Mouse (Mus musculus) adrenal gland, postnatal 4 days (tissue): ENCODE data around the gene Gm20388. TPM values are rescaled to one million over a fixed set of nuclear protein-coding genes. Genes with fewer than 3 reads are reported as not detected.
A peak's percentile ranks its signal among the peaks of the same experiment; 100 is the strongest.

ENCODE experiments used
- DNase-seq, 2 experiments: peaks; one replicate each; pipeline ENCODE4 v3.0.0; 2021 to 2022; ENCODE audit warnings: low spot score in 2 of 2, mixed read lengths in 2 of 2
- total RNA-seq, 2 experiments: library from RNA; stranded (reverse); gene quantifications; 2 replicates each; pipeline ENCODE4 v1.2.3; 2021

Gm20388 gene
- total RNA-seq, 2 experiments from 2014 or later: 8.8 TPM; not detected in 1

GRCm38 (mm10) chr8:120305800-120306385, 395.3 kb downstream of the Gm20388 start:
- no peak for DNase-seq

DNA sequence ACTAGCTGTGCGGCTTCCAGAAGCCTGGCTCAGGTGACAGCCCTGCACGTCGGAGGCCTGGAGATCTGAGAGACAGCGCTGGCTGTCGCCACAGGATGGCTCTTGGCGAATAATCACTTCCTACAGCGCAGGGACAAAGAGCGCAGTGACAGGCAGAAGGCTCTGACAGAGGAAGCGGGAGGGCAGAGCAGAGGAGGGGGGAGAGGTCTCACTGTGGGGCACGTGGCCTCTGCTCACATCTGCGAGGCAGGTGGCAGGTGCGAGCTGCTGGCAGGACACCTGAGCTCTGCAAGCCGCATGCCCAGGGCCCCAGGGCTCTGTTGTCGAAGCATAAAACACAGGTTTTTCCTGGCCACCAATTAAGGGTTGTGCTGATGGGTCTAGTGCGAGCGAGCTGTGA, 396.5 kb downstream of the Gm20388 start:
- no peak for DNase-seq

GRCm38 (mm10) chr8:120307528-120307927, 396.9 kb downstream of the Gm20388 start:
- DNase-seq: no peak

- DNase-seq: no peak
These were observed 397.5 kb downstream of the Gm20388 start for GRCm38 (mm10) chr8:120308131-120308530.

DNA sequence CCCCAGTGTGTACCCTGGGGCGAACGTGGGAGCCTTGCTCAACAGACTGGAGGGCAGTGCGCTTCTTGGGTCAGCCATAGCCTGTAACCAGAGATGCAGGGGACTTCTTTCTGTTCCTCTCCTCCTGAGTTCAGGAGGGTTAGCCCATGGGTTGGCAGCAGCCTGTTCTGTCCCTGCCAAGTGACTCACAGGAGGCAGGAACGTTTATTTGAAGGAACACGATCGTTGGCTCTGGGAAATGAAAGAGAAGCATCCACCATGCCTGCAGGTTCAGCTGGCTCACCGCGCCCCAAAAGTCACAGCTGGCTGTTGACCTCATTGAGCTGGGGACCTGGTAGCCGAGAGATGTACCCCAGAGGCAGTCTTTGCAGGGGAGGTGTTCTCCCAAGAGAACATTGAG, 397.9 kb downstream of the Gm20388 start:
- no peak for DNase-seq

DNA sequence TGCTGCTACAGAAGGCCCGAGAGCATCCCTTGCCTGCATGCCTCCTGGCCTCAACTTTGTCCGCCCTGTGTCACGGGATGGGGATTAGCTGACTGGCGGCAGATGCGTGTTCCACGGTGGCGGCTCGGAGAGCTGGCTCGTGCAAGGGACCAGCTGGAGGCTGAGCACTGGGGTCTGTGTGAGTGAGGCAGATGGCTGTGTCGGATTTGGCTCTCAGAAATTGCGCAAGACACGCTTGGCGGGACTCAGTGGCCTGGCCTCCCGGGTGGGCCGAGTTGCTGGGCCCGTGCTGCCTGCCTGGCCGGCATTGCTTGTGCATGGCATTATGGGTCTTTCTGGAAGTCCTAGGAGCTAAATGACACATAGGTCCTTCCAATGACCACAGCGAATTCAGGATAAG, 398.7 kb downstream of the Gm20388 start:
- DNase-seq: no peak

DNA sequence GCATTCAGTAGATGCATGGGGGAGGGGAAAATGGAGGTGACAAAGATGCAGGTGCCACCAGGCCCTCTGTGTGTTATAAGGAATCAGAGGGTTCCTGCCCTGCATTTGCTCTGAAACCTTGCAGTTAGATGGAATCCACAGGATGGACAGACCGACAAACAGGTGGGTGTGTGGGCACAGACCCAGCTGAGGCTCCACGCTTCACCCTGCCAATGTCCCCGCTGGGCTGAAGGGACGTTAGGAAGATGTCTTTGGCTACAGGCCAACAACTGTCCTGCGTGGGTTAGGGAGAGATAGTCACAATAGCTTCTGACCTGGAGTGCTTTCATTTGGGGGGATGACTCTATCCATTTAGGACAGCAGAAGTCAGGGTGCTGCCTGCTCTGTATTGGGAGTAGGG, 399.4 kb downstream of the Gm20388 start:
- DNase-seq: no peak

- no peak for DNase-seq
These were observed 401.8 kb downstream of the Gm20388 start for GRCm38 (mm10) chr8:120312452-120312851.

GRCm38 (mm10) chr8:120313674-120314073, 403.0 kb downstream of the Gm20388 start:
- no peak for DNase-seq

GRCm38 (mm10) chr8:120314932-120315331, 404.3 kb downstream of the Gm20388 start:
- DNase-seq: no peak

DNA sequence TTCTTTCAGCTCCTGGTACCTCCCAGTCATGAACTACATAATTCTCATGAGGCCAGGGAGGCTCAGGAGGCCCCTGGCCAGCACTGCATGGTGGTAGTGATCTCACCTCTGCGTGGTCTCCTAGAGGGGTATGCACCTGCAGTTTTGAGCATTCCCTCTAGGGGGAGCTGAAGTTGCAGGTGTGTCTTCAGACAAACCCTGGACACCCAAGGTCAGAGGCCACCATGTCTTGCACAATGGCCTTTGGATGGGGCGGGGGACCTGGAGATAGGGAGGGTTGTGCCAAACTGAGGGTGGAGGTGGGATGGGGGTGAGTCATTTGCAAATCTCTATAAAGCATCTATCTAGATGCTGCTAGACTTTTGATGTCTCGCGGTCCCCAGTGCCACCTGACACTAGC, 405.0 kb downstream of the Gm20388 start:
- DNase-seq: no peak

- DNase-seq: no peak
These were observed 406.1 kb downstream of the Gm20388 start for GRCm38 (mm10) chr8:120316707-120317106.

GRCm38 (mm10) chr8:120317118-120317824, 406.6 kb downstream of the Gm20388 start:
- no peak for DNase-seq

DNA sequence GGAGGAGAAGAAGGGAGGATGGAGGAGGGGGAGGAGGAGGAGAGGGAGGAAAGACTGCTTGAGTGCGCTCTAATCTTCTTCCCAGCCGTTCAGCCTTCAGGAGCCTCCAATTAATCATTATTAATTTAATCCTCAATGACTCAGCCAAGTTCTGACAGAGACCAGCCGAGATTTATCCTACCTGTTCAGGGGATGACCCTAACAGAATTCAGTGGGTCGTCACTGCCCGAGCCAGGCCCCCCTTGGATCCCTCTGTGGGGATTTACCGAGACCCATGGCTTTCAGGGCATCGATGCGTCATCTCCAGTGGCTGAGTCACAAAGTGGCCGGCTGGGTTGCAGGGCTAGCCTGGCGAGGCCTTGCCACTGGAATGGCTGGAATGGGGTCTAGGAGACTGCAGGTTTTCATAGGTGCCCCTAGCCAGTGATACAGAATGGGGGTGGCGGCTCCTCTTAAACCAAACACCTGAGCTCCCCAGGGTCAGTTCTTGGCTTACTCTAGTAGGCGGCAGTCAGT, 407.9 kb downstream of the Gm20388 start:
- no peak for DNase-seq

GRCm38 (mm10) chr8:120319449-120319848, 408.8 kb downstream of the Gm20388 start:
- DNase-seq: peak; percentile 68 to 69

DNA sequence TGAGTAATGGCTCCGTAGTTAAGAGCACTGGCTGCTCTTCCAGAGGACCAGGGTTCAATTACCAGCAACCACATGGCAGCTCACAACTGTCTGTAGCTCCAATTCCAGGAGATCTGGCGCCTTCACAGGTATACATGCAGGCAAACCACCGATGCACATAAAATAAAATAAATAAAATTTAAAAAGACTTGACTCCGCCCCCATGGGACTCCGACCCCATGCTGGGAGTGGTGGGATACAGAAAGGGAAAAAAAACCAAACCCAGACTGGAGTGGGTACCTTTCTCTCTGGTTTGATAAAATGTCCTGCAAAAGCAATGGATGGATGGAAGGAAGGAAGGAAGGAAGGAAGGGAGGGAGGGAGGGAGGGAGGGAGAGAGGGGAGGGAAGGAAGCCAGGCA, 409.5 kb downstream of the Gm20388 start:
- DNase-seq: no peak

DNA sequence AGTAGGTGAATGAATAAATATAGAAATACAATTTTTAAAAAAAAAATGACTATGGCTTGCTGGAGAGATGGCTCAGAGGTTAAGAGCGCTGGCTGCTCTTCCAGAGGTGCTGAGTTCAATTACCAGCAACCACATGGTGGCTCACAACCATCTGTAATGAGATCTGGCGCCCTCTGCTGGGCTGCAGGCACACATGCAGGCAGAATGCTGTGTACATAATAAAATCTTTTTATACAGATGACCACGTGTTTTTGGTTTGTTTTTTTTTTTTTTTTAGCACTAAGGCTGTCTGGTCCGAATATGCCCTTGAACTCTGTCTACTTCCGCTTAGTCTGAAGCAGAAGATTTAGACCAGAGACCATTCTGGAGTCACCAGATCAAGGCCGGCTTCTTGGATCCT, 411.1 kb downstream of the Gm20388 start:
- no peak for DNase-seq

GRCm38 (mm10) chr8:120322956-120323448, 412.4 kb downstream of the Gm20388 start:
- no peak for DNase-seq

DNA sequence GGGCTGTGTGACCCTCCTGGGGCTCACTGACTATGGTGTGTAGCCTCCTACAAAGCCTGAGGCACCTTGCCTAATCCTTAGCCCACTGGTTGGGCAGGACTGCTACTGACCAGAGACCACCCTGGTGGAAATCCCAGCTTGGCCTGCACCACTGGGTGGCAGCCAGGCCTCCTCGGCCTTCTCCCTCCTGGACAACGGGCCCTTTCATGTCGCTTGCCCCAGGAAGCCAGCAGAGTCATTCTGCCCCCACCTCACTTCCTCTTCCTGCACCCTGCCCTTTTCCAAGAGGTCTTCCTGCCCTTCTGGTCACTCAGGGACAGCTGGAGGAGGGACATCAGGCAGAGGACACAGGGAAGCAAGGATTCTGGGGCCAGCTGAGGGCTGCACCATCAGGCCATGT, 413.9 kb downstream of the Gm20388 start:
- no peak for DNase-seq

DNA sequence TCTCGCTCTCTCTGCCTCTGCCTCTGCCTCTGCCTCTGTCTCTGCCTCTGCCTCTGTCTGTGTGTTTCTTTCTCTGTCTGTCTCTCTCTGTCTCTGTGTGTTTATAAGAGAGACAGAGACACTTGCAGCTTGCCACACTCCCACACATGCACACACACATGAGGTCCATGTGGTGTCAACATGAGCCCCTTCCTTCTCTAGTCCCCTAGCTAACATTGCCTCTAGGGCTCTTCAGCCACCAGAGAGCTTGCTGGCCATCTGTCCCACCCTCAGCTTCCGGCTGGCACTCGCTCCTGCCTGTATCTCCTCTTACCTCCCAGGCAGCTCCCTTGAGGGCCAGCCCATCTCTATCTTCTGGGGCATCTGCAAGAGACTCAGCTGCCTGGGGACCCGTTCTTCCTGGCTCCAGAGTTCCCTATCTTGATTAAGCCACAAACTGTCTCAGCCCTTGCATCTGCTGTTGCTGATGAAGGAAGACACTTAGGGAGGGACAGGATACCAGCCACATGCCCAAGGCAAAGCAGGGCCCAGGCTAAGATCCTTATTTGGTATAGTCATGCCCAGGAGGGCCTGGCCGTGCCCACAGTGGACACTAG, 414.6 kb downstream of the Gm20388 start:
- no peak for DNase-seq

GRCm38 (mm10) chr8:120327131-120327554, 416.5 kb downstream of the Gm20388 start:
- no peak for DNase-seq

- DNase-seq: no peak
These were observed 417.9 kb downstream of the Gm20388 start for GRCm38 (mm10) chr8:120328361-120329022.
